Mouse (Mus musculus): ENCODE data around the gene Ubl3.

Ubl3 gene

GRCm38 (mm10) chr5:148559261-148559958 lies 6.8 kb upstream of the Ubl3 start:
- DNase-seq, result no peak

GRCm38 (mm10) chr5:148558472-148558871 lies 5.9 kb upstream of the Ubl3 start:
- DNase-seq, result no peak

GRCm38 (mm10) chr5:148556509-148556908 lies 3.9 kb upstream of the Ubl3 start:
- peak in 1 of 2 experiments; percentile 63 for DNase-seq

- DNase-seq, result no peak
These were observed 2.6 kb upstream of the Ubl3 start for GRCm38 (mm10) chr5:148555156-148555555.

- no peak for DNase-seq
These were observed 2.1 kb upstream of the Ubl3 start for GRCm38 (mm10) chr5:148554701-148555100.

- DNase-seq, result no peak
These were observed 1.7 kb upstream of the Ubl3 start for GRCm38 (mm10) chr5:148554242-148554641.

GRCm38 (mm10) chr5:148553723-148554122 lies 1.1 kb upstream of the Ubl3 start:
- no peak for DNase-seq

- peak; percentile 39 to 43 for DNase-seq
These were observed 839 bp downstream of the Ubl3 start for GRCm38 (mm10) chr5:148551764-148552136.

- peak; percentile 62 to 72 for DNase-seq
These were observed 1.5 kb downstream of the Ubl3 start for GRCm38 (mm10) chr5:148550821-148551763.

GRCm38 (mm10) chr5:148550393-148550792 lies 2.2 kb downstream of the Ubl3 start:
- peak in 1 of 2 experiments; percentile 57 for DNase-seq

- no peak for DNase-seq
These were observed 3.3 kb downstream of the Ubl3 start for GRCm38 (mm10) chr5:148549307-148549706.

- no peak for DNase-seq
These were observed 4.0 kb downstream of the Ubl3 start for GRCm38 (mm10) chr5:148548568-148548967.

- no peak for DNase-seq
These were observed 4.6 kb downstream of the Ubl3 start for GRCm38 (mm10) chr5:148547870-148548456.

GRCm38 (mm10) chr5:148546970-148547369 lies 5.6 kb downstream of the Ubl3 start:
- DNase-seq, result no peak

GRCm38 (mm10) chr5:148544733-148545132 lies 7.9 kb downstream of the Ubl3 start:
- DNase-seq, result no peak

GRCm38 (mm10) chr5:148542196-148542595 lies 10.4 kb downstream of the Ubl3 start:
- no peak for DNase-seq

- no peak for DNase-seq
These were observed 16.7 kb downstream of the Ubl3 start for GRCm38 (mm10) chr5:148535669-148536430.

- peak in 1 of 2 experiments; percentile 48 for DNase-seq
These were observed 17.9 kb downstream of the Ubl3 start for GRCm38 (mm10) chr5:148534644-148535043.

GRCm38 (mm10) chr5:148533924-148534323 lies 18.7 kb downstream of the Ubl3 start:
- no peak for DNase-seq

GRCm38 (mm10) chr5:148532201-148532600 lies 20.4 kb downstream of the Ubl3 start:
- no peak for DNase-seq

GRCm38 (mm10) chr5:148527632-148528031 lies 25.0 kb downstream of the Ubl3 start:
- no peak for DNase-seq

GRCm38 (mm10) chr5:148526631-148527030 lies 26.0 kb downstream of the Ubl3 start:
- no peak for DNase-seq

Measured in kidney, postnatal 25 days (tissue).